Comparison of ENCODE assay signal across 8 mouse cellular contexts in genomic region chr4:9771103-9771474, GRCm38 (mm10).
DNase-seq lines count a peak whose midpoint lies in the region; ATAC-seq and TF ChIP-seq lines count a peak whose summit lies in the region.

No protein-coding gene starts in this region.

- TF ChIP-seq POLR2A in cortical plate, adult 2 months (IDR thresholded peaks at IDR 0.05; ENCODE audit: extremely low read depth, insufficient read depth, low read length): no peak

- H3K9ac ChIP-seq in hindbrain, embryonic 12.5 days: peak overlapping the region; percentile 64; the same call in 1 of the 2 replicates

- peak; percentile 77 for ATAC-seq in hindbrain, embryonic 12.5 days (ENCODE audit: low FRiP score)
- peak; percentile 64 for ATAC-seq in megakaryocyte-erythroid progenitor cell, adult 5-6 weeks (replicated peaks; ENCODE audit: low FRiP score, low TSS enrichment, poor library complexity, severe bottlenecking)

- WGBS in hindbrain, embryonic 12.5 days: under 1% methylated on average over 5 of the region's 5 CpGs

- no peaks in the 10 kb centered on the region for H3K36me3 ChIP-seq in hindbrain, embryonic 12.5 days

- DNase-seq in gastrocnemius, adult 18-20 months (ENCODE audit: low spot score): peak; percentile 9
- no peak for DNase-seq in gastrocnemius, postnatal 36 days
- peak; percentile 50 for DNase-seq in A20 (ENCODE audit: low read depth, low spot score)
- no peak for DNase-seq in B cell, adult 2 months
- no peak for DNase-seq in adrenal gland, postnatal 36 days

- peak overlapping the region; percentile 59 for H3K4me3 ChIP-seq in cortical plate, adult 2 months (ENCODE audit: insufficient read depth, low read length)
- peak overlapping the region; percentile 46 for H3K4me3 ChIP-seq in hindbrain, embryonic 12.5 days

- no peaks in the 10 kb centered on the region for H3K27me3 ChIP-seq in hindbrain, embryonic 12.5 days

- no peaks in the 10 kb centered on the region for H3K9me3 ChIP-seq in hindbrain, embryonic 12.5 days (replicated peaks)

- no peaks in the 10 kb centered on the region for H3K4me1 ChIP-seq in cortical plate, adult 2 months (ENCODE audit: control insufficient read depth, insufficient read depth, low read length)
- H3K4me1 ChIP-seq in hindbrain, embryonic 12.5 days: no peaks in the 10 kb centered on the region

- no peak for TF ChIP-seq CTCF in cortical plate, adult 2 months (IDR thresholded peaks at IDR 0.05; ENCODE audit: extremely low read depth, insufficient read depth, low read length)

- H3K27ac ChIP-seq in cortical plate, adult 2 months (ENCODE audit: insufficient read depth, low read length): no peak overlapping the region
- H3K27ac ChIP-seq in hindbrain, embryonic 12.5 days: 0 out of 2 replicates have a peak overlapping the region, but pooled peaks have one; percentile 69

- intact Hi-C loops in gastrocnemius, postnatal 36 days (cut with DNase I): loop anchor here (2.0 to 10.0 kb wide), 3 partner anchors 94 to 636 kb away; no protein-coding TSS in a partner anchor

- H3K4me2 ChIP-seq in hindbrain, embryonic 12.5 days (replicated peaks): peak overlapping the region; percentile 57

Comparison
In these comparisons a context has a peak if more than half of its experiments do, and no peak if none do; other contexts are left out.
1. DNase-seq: peak in gastrocnemius, adult 18-20 months (single experiment) and A20 (single experiment); none in gastrocnemius, postnatal 36 days (0 of 2), B cell, adult 2 months (0 of 2) and adrenal gland, postnatal 36 days (0 of 2).